ENCODE assay signal across 9 mouse cellular contexts in the genomic region with DNA sequence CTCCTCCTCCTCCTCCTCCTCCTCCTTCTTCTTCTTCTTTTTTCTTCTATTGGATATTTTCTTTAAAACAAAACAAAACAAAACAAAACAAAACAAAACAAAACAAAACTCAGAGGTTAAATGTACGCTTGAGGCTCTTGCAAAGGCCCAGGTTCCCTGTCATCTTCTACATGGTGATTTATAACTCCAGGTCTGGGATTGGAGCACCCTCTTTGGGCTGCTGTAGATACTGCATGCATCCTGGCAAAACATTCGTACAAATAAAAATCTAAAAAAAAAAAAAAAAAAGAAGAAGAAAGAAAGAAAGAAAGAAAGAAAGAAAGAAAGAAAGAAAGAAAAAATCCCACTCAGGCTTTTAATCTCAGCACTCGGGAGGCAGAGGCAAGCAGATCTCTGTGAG. TPM values are rescaled to one million over a fixed set of nuclear protein-coding genes. Genes with fewer than 3 reads are reported as not detected.
DNase-seq lines count a peak whose midpoint lies in the region; ATAC-seq lines count a peak whose summit lies in the region.
"Had no signal": no experiment of that assay in that cellular context is flagged by ENCODE, and none has a peak within 500 bp of the region (broad histone marks: within the 10 kb centered on the region; RNA-seq: fewer than 3 reads in every experiment).

No protein-coding gene starts in this region.

- no peak for ATAC-seq in hindbrain, embryonic 11.5 days (ENCODE audit: low FRiP score)
- no peak for ATAC-seq in hindbrain, embryonic 13.5 days (ENCODE audit: low FRiP score)
- ATAC-seq in megakaryocyte, adult 5-6 weeks (ENCODE audit: poor library complexity, severe bottlenecking) = no peak

- H3K9me3 ChIP-seq in hindbrain, embryonic 11.5 days (ENCODE audit: control insufficient read depth, low read length) = no peaks in the 10 kb centered on the region
- no peaks in the 10 kb centered on the region for H3K9me3 ChIP-seq in hindbrain, embryonic 13.5 days
- H3K9me3 ChIP-seq: limb, embryonic 12.5 days had no signal

- no peaks in the 10 kb centered on the region for H3K4me1 ChIP-seq in hindbrain, embryonic 11.5 days (replicated peaks; ENCODE audit: control insufficient read depth, insufficient read depth, low read length)
- H3K4me1 ChIP-seq in hindbrain, embryonic 13.5 days (replicated peaks) = no peaks in the 10 kb centered on the region
- H3K4me1 ChIP-seq: limb, embryonic 12.5 days had no signal

- 47% methylated on average over 3 of the region's 3 CpGs for WGBS in hindbrain, embryonic 11.5 days
- 49% methylated on average over 3 of the region's 3 CpGs for WGBS in hindbrain, embryonic 13.5 days

- H3K36me3 ChIP-seq in hindbrain, embryonic 11.5 days (ENCODE audit: control insufficient read depth, insufficient read depth, low read length) = no peaks in the 10 kb centered on the region
- no peaks in the 10 kb centered on the region for H3K36me3 ChIP-seq in hindbrain, embryonic 13.5 days
- H3K36me3 ChIP-seq: limb, embryonic 12.5 days had no signal

- H3K27ac ChIP-seq in hindbrain, embryonic 11.5 days (ENCODE audit: low read depth, low read length) = no peak overlapping the region
- no peak overlapping the region for H3K27ac ChIP-seq in hindbrain, embryonic 13.5 days
- H3K27ac ChIP-seq: limb, embryonic 12.5 days had no signal

- DNase-seq in hindbrain, embryonic 11.5 days (ENCODE audit: low spot score) = peak; percentile 20
- peak; percentile 71 for DNase-seq in CD4-positive helper T cell, adult 2 months (ENCODE audit: low read depth, low spot score)
- DNase-seq in T-cell, adult 2 months (ENCODE audit: low spot score) = peak; percentile 67
- peak; percentile 27 to 31 for DNase-seq in frontal cortex, postnatal 25 days (ENCODE audit: low spot score in 2 of 2)
- peak; percentile 73 for DNase-seq in lung, postnatal 10 days
- no peak for DNase-seq in spleen, postnatal 14 days (ENCODE audit: low spot score in 2 of 2)

- no peak overlapping the region for H3K4me2 ChIP-seq in hindbrain, embryonic 11.5 days (replicated peaks; ENCODE audit: low read depth, low read length)
- no peak overlapping the region for H3K4me2 ChIP-seq in hindbrain, embryonic 13.5 days
- H3K4me2 ChIP-seq: limb, embryonic 12.5 days had no signal

- no peak overlapping the region for H3K9ac ChIP-seq in hindbrain, embryonic 11.5 days (ENCODE audit: low read depth, low read length)
- no peak overlapping the region for H3K9ac ChIP-seq in hindbrain, embryonic 13.5 days
- H3K9ac ChIP-seq: limb, embryonic 12.5 days had no signal

- no peaks in the 10 kb centered on the region for H3K27me3 ChIP-seq in hindbrain, embryonic 11.5 days (ENCODE audit: control insufficient read depth, insufficient read depth, low read length)
- no peaks in the 10 kb centered on the region for H3K27me3 ChIP-seq in hindbrain, embryonic 13.5 days
- H3K27me3 ChIP-seq: limb, embryonic 12.5 days had no signal

- H3K4me3 ChIP-seq in hindbrain, embryonic 11.5 days (ENCODE audit: low read depth, low read length) = no peak overlapping the region
- no peak overlapping the region for H3K4me3 ChIP-seq in hindbrain, embryonic 13.5 days
- H3K4me3 ChIP-seq: limb, embryonic 12.5 days had no signal

RNA-seq across cellular contexts. Expression of a gene that starts 12.8 kb away (rescaled TPM):
- not detected in 2 replicates for polyA plus RNA-seq in hindbrain, embryonic 11.5 days (2014; fragmentation: Nextera tagmentation; extraction: Ambion mirVana)
- not detected in 2 replicates for polyA plus RNA-seq in hindbrain, embryonic 13.5 days (2015; fragmentation: Nextera tagmentation; extraction: Ambion mirVana)
- not detected in 2 replicates for total RNA-seq in megakaryocyte, adult 5-6 weeks (2015)
- total RNA-seq in megakaryocyte, adult 5-6 weeks (2017) = not detected in 2 replicates
- polyA plus RNA-seq: limb, embryonic 12.5 days had no signal

RNA-seq across cellular contexts. Expression of a gene that starts 13.3 kb away (rescaled TPM):
- 10.0 and 11.9 TPM in 2 replicates for polyA plus RNA-seq in hindbrain, embryonic 11.5 days (2014; fragmentation: Nextera tagmentation; extraction: Ambion mirVana)
- polyA plus RNA-seq in hindbrain, embryonic 13.5 days (2015; fragmentation: Nextera tagmentation; extraction: Ambion mirVana) = 4.5 and 4.6 TPM in 2 replicates
- total RNA-seq in megakaryocyte, adult 5-6 weeks (2015) = 0.25 TPM in 1 of 2 replicates, not detected in the other
- total RNA-seq in megakaryocyte, adult 5-6 weeks (2017) = 0.15 and 0.37 TPM in 2 replicates

RNA-seq across cellular contexts. Expression of a gene that starts 30.9 kb away (rescaled TPM):
- 27.5 and 31.2 TPM in 2 replicates for polyA plus RNA-seq in hindbrain, embryonic 11.5 days (2014; fragmentation: Nextera tagmentation; extraction: Ambion mirVana)
- polyA plus RNA-seq in hindbrain, embryonic 13.5 days (2015; fragmentation: Nextera tagmentation; extraction: Ambion mirVana) = 56.1 and 61.2 TPM in 2 replicates
- total RNA-seq in megakaryocyte, adult 5-6 weeks (2015) = 16.3 and 19.8 TPM in 2 replicates
- total RNA-seq in megakaryocyte, adult 5-6 weeks (2017) = 8.4 and 8.6 TPM in 2 replicates

Comparison
In these comparisons a context has a peak if more than half of its experiments do, and no peak if none do; other contexts are left out.
1. DNase-seq: peak in hindbrain, embryonic 11.5 days (single experiment), CD4-positive helper T cell, adult 2 months (single experiment), T-cell, adult 2 months (single experiment), frontal cortex, postnatal 25 days (2 of 2) and lung, postnatal 10 days (single experiment); none in spleen, postnatal 14 days (0 of 2).